Mouse (Mus musculus) midbrain, postnatal 0 days (tissue): ENCODE measurements around the gene Gm826. TPM values are rescaled to one million over a fixed set of nuclear protein-coding genes. Genes with fewer than 3 reads are reported as not detected.
A peak's percentile ranks its signal among the peaks of the same experiment; 100 is the strongest.

Experiments
- ATAC-seq: fragments of 200-750 bp; cut with Nextera tagmentation; 2 replicates; pipeline ENCODE4 v1.8.0; 2017; ENCODE audit warnings: moderate number of reproducible peaks, mild to moderate bottlenecking, moderate TSS enrichment, moderate library complexity; ENCODE audit not compliant: low FRiP score
- DNase-seq: peaks from one replicate; pipeline ENCODE4 v3.0.0-alpha.2; 2015; ENCODE audit warnings: low spot score
- H3K27ac ChIP-seq: fragments of 300-500 bp; sonication (generic); 2 replicates; pipeline ENCODE4 v1.5.1; 2014; ENCODE audit warnings: low read depth, mild to moderate bottlenecking, low read length, mixed read lengths
- H3K27me3 ChIP-seq: fragments of 300-500 bp; sonication (generic); 2 replicates; pipeline ENCODE4 v1.6.1; 2014; ENCODE audit warnings: low read length, control low read depth, mixed read lengths; ENCODE audit not compliant: insufficient read depth
- H3K36me3 ChIP-seq: fragments of 300-500 bp; sonication (generic); 2 replicates; pipeline ENCODE4 v1.6.1; 2014; ENCODE audit warnings: low read length, control low read depth, mixed read lengths; ENCODE audit not compliant: insufficient read depth
- H3K4me1 ChIP-seq: fragments of 300-500 bp; sonication (generic); 2 replicates; pipeline ENCODE4 v1.6.1; 2014; ENCODE audit warnings: mild to moderate bottlenecking, control low read depth, antibody characterized with exemption, low read length, mixed read lengths; ENCODE audit not compliant: insufficient read depth
- H3K4me2 ChIP-seq: fragments of 300-500 bp; sonication (generic); 2 replicates; pipeline ENCODE4 v1.6.1; 2014; ENCODE audit warnings: low read depth, mild to moderate bottlenecking, low read length, mixed read lengths; ENCODE audit not compliant: poor library complexity, severe bottlenecking
- H3K4me3 ChIP-seq: fragments of 300-500 bp; sonication (generic); 2 replicates; pipeline ENCODE4 v1.5.1; 2014; ENCODE audit warnings: low read depth, mild to moderate bottlenecking, low read length, moderate library complexity
- H3K9ac ChIP-seq: fragments of 300-500 bp; sonication (generic); replicated peaks from 2 replicates; pipeline ENCODE4 v1.6.1; 2014; ENCODE audit warnings: mild to moderate bottlenecking, low read length, moderate library complexity, mixed read lengths; ENCODE audit not compliant: poor library complexity, severe bottlenecking
- H3K9me3 ChIP-seq: fragments of 300-500 bp; sonication (generic); 2 replicates; pipeline ENCODE4 v1.6.1; 2016; ENCODE audit warnings: low read length, control low read depth
- CTCF ChIP-seq: IDR thresholded peaks from 2 replicates; pipeline ENCODE4 v1.5.1; 2016; ENCODE audit warnings: antibody characterized with exemption, mild to moderate bottlenecking
- WGBS: fragments of 180-500 bp; shearing (Covaris S2); extraction: QIAGEN DNeasy Blood & Tissue Kit; methylation state at CpG from one replicate; pipeline ENCODE4 v1.1.7; 2014; 5-methylcytosine and 5-hydroxymethylcytosine counted together
- polyA plus RNA-seq: library from polyadenylated mRNA; unstranded; fragments of >200 nt; fragmentation: Nextera tagmentation; extraction: Ambion mirVana; gene quantifications from 2 replicates; pipeline ENCODE4 v1.2.1, GENCODE M21; 2015
- total RNA-seq: library from RNA; depleted of rRNA; stranded (reverse); fragments of >200 nt; gene quantifications from 2 replicates; pipeline ENCODE4 v1.2.3, GENCODE M21; 2014; rRNA removed

The Gm826 gene
- not detected in 2 replicates for total RNA-seq
- polyA plus RNA-seq, result 0.22 TPM in 1 of 2 replicates, not detected in the other

- DNase-seq (no peak), ATAC-seq (no peak)
- Histone ChIP-seq H3K36me3 (no peaks in the 10 kb centered on the region), H3K9me3 (no peaks in the 10 kb centered on the region), H3K4me1 (no peaks in the 10 kb centered on the region), H3K4me2 (no peak within 1 kb of the TSS), H3K27ac (no peak within 1 kb of the TSS), H3K4me3 (no peak within 1 kb of the TSS), H3K27me3 (no peaks in the 10 kb centered on the region; the same call in 1 of the 2 replicates), H3K9ac (no peak within 1 kb of the TSS)
- WGBS, result 59% methylated on average over 4 of the region's 4 CpGs
- TF ChIP-seq CTCF, result no peak
These were observed at the start of gene Gm826 for GRCm38 (mm10) chr2:160334111-160334661. Gm826 (minus strand) TSS chr2:160334162.

- no peak overlapping the region for H3K4me3 ChIP-seq
- 69% methylated on average over 3 of the region's 3 CpGs for WGBS
- ATAC-seq, result no peak
- no peak for DNase-seq
- H3K27me3 ChIP-seq, result no peaks in the 10 kb centered on the region
- H3K4me1 ChIP-seq, result no peaks in the 10 kb centered on the region
- H3K36me3 ChIP-seq, result no peaks in the 10 kb centered on the region
- no peak for TF ChIP-seq CTCF
- H3K4me2 ChIP-seq, result no peak overlapping the region
- no peaks in the 10 kb centered on the region for H3K9me3 ChIP-seq
- H3K27ac ChIP-seq, result no peak overlapping the region
- no peak overlapping the region for H3K9ac ChIP-seq
These were observed 49.5 kb upstream of the Gm826 start for GRCm38 (mm10) chr2:160383418-160383817.

DNA sequence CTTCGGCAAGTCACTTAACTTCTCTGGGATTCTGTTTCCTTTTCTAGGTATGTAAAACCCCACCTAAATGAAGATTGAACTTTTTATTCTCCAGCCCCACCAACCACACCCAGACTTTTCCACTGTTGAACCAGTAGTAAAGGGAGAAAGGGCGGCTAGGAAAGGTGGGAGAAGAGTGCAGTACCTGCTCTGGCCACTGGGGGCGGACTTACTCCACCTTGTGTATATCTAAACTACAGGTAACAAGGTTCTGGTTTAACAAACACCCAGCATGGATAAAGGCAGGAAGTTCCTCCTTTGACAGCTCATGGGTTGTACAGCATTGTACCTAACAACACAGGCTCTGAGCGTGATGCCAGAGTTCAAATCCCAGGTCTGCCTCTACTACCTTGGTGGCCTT is 44.3 kb upstream of the Gm826 start:
- H3K4me1 ChIP-seq, result 0 out of 2 replicates have a peak, but pooled peaks cover 5% of the 10 kb centered on the region
- H3K36me3 ChIP-seq, result no peaks in the 10 kb centered on the region
- H3K9me3 ChIP-seq, result no peaks in the 10 kb centered on the region
- TF ChIP-seq CTCF, result peak; percentile 80
- peaks cover 8% of the 10 kb centered on the region; the same call in 1 of the 2 replicates for H3K27me3 ChIP-seq
- DNase-seq (no peak), ATAC-seq (no peak)
- H3K4me2 ChIP-seq, result no peak overlapping the region
- H3K27ac ChIP-seq, result no peak overlapping the region
- no peak overlapping the region for H3K4me3 ChIP-seq
- H3K9ac ChIP-seq, result no peak overlapping the region
- 41% methylated on average over 4 of the region's 4 CpGs for WGBS

GRCm38 (mm10) chr2:160376236-160376635 is 42.3 kb upstream of the Gm826 start:
- H3K27ac ChIP-seq, result no peak overlapping the region
- H3K27me3 ChIP-seq, result peaks cover 21% of the 10 kb centered on the region
- DNase-seq, result no peak
- no peaks in the 10 kb centered on the region for H3K9me3 ChIP-seq
- H3K36me3 ChIP-seq, result no peaks in the 10 kb centered on the region
- H3K4me3 ChIP-seq, result no peak overlapping the region
- H3K9ac ChIP-seq, result no peak overlapping the region
- no peak for TF ChIP-seq CTCF
- 42% methylated on average over 5 of the region's 5 CpGs for WGBS
- ATAC-seq, result no peak
- 0 out of 2 replicates have a peak, but pooled peaks cover 5% of the 10 kb centered on the region for H3K4me1 ChIP-seq
- H3K4me2 ChIP-seq, result no peak overlapping the region

DNA sequence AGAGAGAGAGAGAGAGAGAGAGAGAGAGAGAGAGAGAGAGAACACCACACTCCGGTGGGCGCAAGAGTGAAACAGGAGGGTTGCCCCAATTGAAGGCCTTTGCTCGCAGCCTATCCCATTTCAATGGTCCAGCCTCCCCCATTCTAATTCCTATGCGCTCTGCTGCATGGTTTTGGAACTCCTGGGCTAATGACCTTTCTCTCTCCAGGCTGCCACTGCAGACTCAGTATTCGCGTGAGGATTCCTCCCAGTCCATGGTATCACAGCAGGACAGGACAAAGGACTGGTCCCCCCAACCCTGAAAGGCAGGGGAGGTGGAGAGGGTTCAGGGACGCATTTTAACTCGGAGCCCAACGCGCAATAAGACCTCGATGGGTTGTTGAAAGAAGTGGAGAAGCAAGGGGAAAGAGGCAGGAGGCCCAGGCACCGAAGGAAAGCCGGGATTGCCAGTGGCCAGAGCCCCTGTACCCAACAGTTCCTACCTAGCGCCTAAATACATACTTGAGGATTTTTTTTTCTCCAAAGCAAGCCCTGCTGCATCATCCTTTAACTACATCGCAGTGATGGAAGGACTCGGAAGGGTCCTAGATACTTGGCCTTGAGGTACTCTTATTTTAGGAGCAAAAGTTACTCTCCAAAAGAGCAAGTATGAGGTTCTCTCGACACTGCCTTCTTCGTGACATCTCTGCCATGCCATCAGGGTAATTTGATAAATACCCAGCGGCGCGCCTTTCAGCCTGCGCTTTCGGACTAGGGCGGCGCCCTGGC is 35.9 kb upstream of the Gm826 start:
- Histone ChIP-seq H3K9ac (no peak overlapping the region), H3K36me3 (no peaks in the 10 kb centered on the region), H3K9me3 (no peaks in the 10 kb centered on the region), H3K4me1 (peaks cover 13% of the 10 kb centered on the region; the same call in 1 of the 2 replicates), H3K27ac (no peak overlapping the region), H3K4me2 (no peak overlapping the region), H3K4me3 (no peak overlapping the region), H3K27me3 (peaks cover 59% of the 10 kb centered on the region)
- TF ChIP-seq CTCF, result no peak
- DNase-seq, result no peak
- no peak for ATAC-seq
- WGBS, result 4% methylated on average over 25 of the region's 25 CpGs
